24 mouse cellular contexts compared by ENCODE assay signal in the genomic region with DNA sequence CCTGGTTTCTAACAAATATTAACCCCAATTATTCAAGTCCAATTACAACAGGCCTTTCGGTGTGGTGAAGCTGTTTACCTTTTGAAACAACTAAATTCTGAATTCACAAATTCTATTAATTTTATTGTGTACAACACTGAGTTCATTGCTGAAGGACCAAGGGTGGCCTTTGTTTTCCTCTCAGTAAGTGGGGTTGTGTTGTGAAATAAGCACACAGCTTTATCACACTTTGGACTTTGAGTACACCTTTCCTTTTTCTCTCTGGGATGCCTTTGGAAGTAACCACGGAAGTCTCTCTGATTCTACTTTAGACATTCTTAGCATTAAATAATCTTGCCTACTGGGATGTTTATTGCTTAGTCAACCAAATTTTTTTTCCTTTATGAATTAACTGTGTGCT.
"Had no signal": no experiment of that assay in that cellular context is flagged by ENCODE, and none has a peak within 500 bp of the region (broad histone marks: within the 10 kb centered on the region; RNA-seq: fewer than 3 reads in every experiment).

No protein-coding gene starts in this region.

- ATAC-seq: forebrain, postnatal 0 days; hindbrain, embryonic 16.5 days; inflammation-experienced regulatory T-cells, adult 6 months; intestine, embryonic 15.5 days; intestine, postnatal 0 days had no signal

- H3K27me3 ChIP-seq: heart, embryonic 12.5 days; hindbrain, embryonic 12.5 days; intestine, embryonic 15.5 days; limb, embryonic 12.5 days; liver, embryonic 13.5 days had no signal

- H3K36me3 ChIP-seq: heart, embryonic 10.5 days; heart, embryonic 12.5 days; hindbrain, embryonic 10.5 days; hindbrain, embryonic 12.5 days; intestine, embryonic 15.5 days; limb, embryonic 10.5 days; limb, embryonic 12.5 days; liver, embryonic 13.5 days had no signal

- H3K9ac ChIP-seq: forebrain, postnatal 0 days; heart, embryonic 12.5 days; hindbrain, embryonic 12.5 days; hindbrain, embryonic 14.5 days; intestine, embryonic 15.5 days; limb, embryonic 12.5 days; liver, embryonic 13.5 days had no signal

- H3K27ac ChIP-seq: heart, embryonic 10.5 days; hindbrain, embryonic 10.5 days; hindbrain, embryonic 12.5 days; hindbrain, embryonic 14.5 days; intestine, embryonic 15.5 days; kidney, postnatal 0 days; layer of hippocampus, adult 2 months; left cerebral cortex, adult 2 months; limb, embryonic 10.5 days; limb, embryonic 12.5 days; liver, embryonic 13.5 days had no signal

- H3K4me1 ChIP-seq: heart, embryonic 10.5 days; heart, embryonic 12.5 days; hindbrain, embryonic 10.5 days; hindbrain, embryonic 12.5 days; intestine, embryonic 15.5 days; limb, embryonic 10.5 days; limb, embryonic 12.5 days; liver, embryonic 13.5 days had no signal

- H3K4me2 ChIP-seq: heart, embryonic 12.5 days; hindbrain, embryonic 12.5 days; hindbrain, embryonic 14.5 days; intestine, embryonic 15.5 days; limb, embryonic 12.5 days; liver, embryonic 13.5 days had no signal

- H3K9me3 ChIP-seq: heart, embryonic 10.5 days; heart, embryonic 12.5 days; hindbrain, embryonic 10.5 days; hindbrain, embryonic 12.5 days; intestine, embryonic 15.5 days; limb, embryonic 10.5 days; limb, embryonic 12.5 days; liver, embryonic 13.5 days had no signal

- H3K4me3 ChIP-seq: heart, embryonic 10.5 days; heart, embryonic 12.5 days; hindbrain, embryonic 10.5 days; hindbrain, embryonic 12.5 days; intestine, embryonic 15.5 days; layer of hippocampus, adult 2 months; left cerebral cortex, adult 2 months; limb, embryonic 10.5 days; limb, embryonic 12.5 days; liver, embryonic 13.5 days had no signal

- DNase-seq: forebrain, postnatal 0 days; gastrocnemius, postnatal 14 days; gastrocnemius, postnatal 36 days; heart, adult 18-20 months; heart, postnatal 10 days; heart, postnatal 4 days; kidney, adult 18-20 months; kidney, postnatal 14 days; kidney, postnatal 4 days; liver, embryonic 13.5 days had no signal
